Mouse (Mus musculus) stomach, embryonic 14.5 days (tissue): Measurements from ENCODE around the gene Trafd1. TPM values are rescaled to one million over a fixed set of nuclear protein-coding genes. Genes with fewer than 3 reads are reported as not detected.

Source experiments
- ATAC-seq: fragments of 200-750 bp; cut with Nextera tagmentation; 2 replicates; pipeline ENCODE4 v1.8.0; 2017; ENCODE audit warnings: low read depth, moderate TSS enrichment; ENCODE audit not compliant: insufficient number of reproducible peaks, insufficient read depth, low FRiP score
- H3K27ac ChIP-seq: fragments of 300-500 bp; sonication (generic); 2 replicates; pipeline ENCODE4 v1.5.1; 2014; ENCODE audit warnings: mild to moderate bottlenecking, low read length, moderate library complexity, mixed read lengths
- H3K27me3 ChIP-seq: fragments of 300-500 bp; sonication (generic); 2 replicates; pipeline ENCODE4 v1.6.1; 2014; ENCODE audit warnings: low read length, control low read depth, mixed read lengths; ENCODE audit not compliant: control insufficient read depth, insufficient read depth
- H3K36me3 ChIP-seq: fragments of 300-500 bp; sonication (generic); 2 replicates; pipeline ENCODE4 v1.6.1; 2014; ENCODE audit warnings: mild to moderate bottlenecking, control low read depth, low read length, moderate library complexity, mixed read lengths; ENCODE audit not compliant: control insufficient read depth, insufficient read depth
- H3K4me1 ChIP-seq: fragments of 300-500 bp; sonication (generic); 2 replicates; pipeline ENCODE4 v1.6.1; 2014; ENCODE audit warnings: low read length, control low read depth, mixed read lengths; ENCODE audit not compliant: control insufficient read depth, insufficient read depth
- H3K4me2 ChIP-seq: fragments of 300-500 bp; sonication (generic); replicated peaks from 2 replicates; pipeline ENCODE4 v1.6.1; 2014; ENCODE audit warnings: low read depth, low read length, control low read depth
- H3K4me3 ChIP-seq: fragments of 300-500 bp; sonication (generic); 2 replicates; pipeline ENCODE4 v1.5.1; 2014; ENCODE audit warnings: low read depth, low read length, control low read depth
- H3K9ac ChIP-seq: fragments of 300-500 bp; sonication (generic); replicated peaks from 2 replicates; pipeline ENCODE4 v1.6.1; 2014; ENCODE audit warnings: low read depth, mild to moderate bottlenecking, control low read depth, low read length, moderate library complexity, mixed read lengths
- H3K9me3 ChIP-seq: fragments of 300-500 bp; sonication (generic); 2 replicates; pipeline ENCODE4 v1.6.1; 2016; ENCODE audit warnings: low read depth, low read length, control low read depth; ENCODE audit not compliant: control insufficient read depth
- WGBS: fragments of 180-500 bp; shearing (Covaris S2); extraction: QIAGEN DNeasy Blood & Tissue Kit; methylation state at CpG from one replicate; pipeline ENCODE4 v1.1.7; 2014; 5-methylcytosine and 5-hydroxymethylcytosine counted together
- polyA plus RNA-seq: library from polyadenylated mRNA; unstranded; fragments of >200 nt; fragmentation: Nextera tagmentation; extraction: Ambion mirVana; gene quantifications from 2 replicates; pipeline ENCODE4 v1.2.1, GENCODE M21; 2014

The Trafd1 gene
- polyA plus RNA-seq, 1 experiment from 2014 or later = 78.2 TPM

DNA sequence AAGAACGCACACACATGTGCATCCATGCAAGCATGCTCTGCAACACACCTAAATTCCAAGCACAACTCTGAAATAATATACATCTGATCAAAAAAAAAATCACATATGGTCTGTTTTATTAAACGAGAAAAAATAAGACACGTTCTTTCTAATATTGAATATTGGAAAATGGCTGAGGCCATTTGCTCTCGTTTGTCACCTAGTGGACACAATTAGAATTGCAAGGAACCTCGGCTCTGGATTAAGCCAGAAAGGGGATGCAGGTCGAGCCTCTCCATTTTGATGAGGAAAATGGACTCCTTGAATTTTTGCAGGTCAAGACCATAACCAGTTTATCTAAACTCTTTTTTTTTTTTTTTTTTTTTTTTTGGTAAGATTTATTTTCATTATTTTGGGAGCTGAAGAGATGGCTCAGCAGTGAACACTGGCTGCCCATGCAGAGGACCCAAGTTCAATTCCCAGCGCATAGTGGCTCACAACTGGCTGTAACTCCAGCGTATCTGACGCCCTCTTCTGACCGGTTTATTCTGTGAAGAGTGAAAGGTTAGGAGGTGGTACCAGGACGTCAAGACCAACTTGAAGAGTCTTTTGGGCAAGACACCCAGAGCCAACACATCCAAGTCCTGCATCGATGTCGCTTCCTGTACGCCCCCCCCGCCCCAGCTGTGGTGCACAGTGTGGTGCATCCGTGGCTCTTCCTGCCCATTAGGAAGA is 7.4 kb upstream of the Trafd1 start:
- WGBS = 57% methylated on average over 16 of the region's 16 CpGs
- no peaks in the 10 kb centered on the region for H3K4me1 ChIP-seq
- no peak overlapping the region for H3K27ac ChIP-seq
- H3K36me3 ChIP-seq = no peaks in the 10 kb centered on the region
- no peaks in the 10 kb centered on the region for H3K27me3 ChIP-seq
- no peak overlapping the region for H3K9ac ChIP-seq
- no peak overlapping the region for H3K4me3 ChIP-seq
- no peak for ATAC-seq
- H3K9me3 ChIP-seq = no peaks in the 10 kb centered on the region
- H3K4me2 ChIP-seq = no peak overlapping the region

- Histone ChIP-seq H3K36me3 (no peaks in the 10 kb centered on the region), H3K4me1 (0 out of 2 replicates have a peak, but pooled peaks cover 4% of the 10 kb centered on the region), H3K27ac (no peak overlapping the region), H3K9me3 (no peaks in the 10 kb centered on the region), H3K4me2 (no peak overlapping the region), H3K4me3 (no peak overlapping the region), H3K9ac (no peak overlapping the region), H3K27me3 (no peaks in the 10 kb centered on the region)
- ATAC-seq = no peak
Observed at GRCm38 (mm10) chr5:121389691-121390090, 4.3 kb upstream of the Trafd1 start.

GRCm38 (mm10) chr5:121389106-121389505 is 3.7 kb upstream of the Trafd1 start:
- no peaks in the 10 kb centered on the region for H3K36me3 ChIP-seq
- 71% methylated on average over 7 of the region's 7 CpGs for WGBS
- no peak overlapping the region for H3K4me2 ChIP-seq
- H3K27me3 ChIP-seq = no peaks in the 10 kb centered on the region
- 0 out of 2 replicates have a peak, but pooled peaks cover 8% of the 10 kb centered on the region for H3K4me1 ChIP-seq
- no peaks in the 10 kb centered on the region for H3K9me3 ChIP-seq
- ATAC-seq = no peak
- H3K27ac ChIP-seq = no peak overlapping the region
- no peak overlapping the region for H3K4me3 ChIP-seq
- no peak overlapping the region for H3K9ac ChIP-seq

DNA sequence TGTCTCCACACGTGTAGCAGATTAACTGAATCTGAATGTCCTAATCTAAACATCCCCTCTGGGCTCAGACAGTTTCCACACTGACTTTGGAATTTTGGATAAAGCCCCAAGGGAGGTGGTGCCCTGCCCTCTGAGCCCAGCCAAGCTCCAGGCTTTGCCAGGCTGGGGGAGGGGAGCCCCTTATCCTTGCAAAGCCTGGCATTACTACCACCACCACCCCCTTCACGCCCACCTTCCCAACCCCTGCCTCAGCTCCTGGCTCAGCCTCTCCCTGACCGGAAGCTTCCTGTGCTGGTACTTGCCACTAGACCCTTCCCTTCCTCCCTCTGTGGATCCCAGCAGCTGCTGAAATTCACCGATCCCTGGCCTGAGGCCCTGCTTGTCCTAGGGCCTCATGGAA is 1.7 kb upstream of the Trafd1 start:
- 42% methylated on average over 4 of the region's 4 CpGs for WGBS
- H3K36me3 ChIP-seq = no peaks in the 10 kb centered on the region
- no peaks in the 10 kb centered on the region for H3K27me3 ChIP-seq
- H3K9me3 ChIP-seq = no peaks in the 10 kb centered on the region
- peaks cover 8% of the 10 kb centered on the region; the same call in 1 of the 2 replicates for H3K4me1 ChIP-seq
- H3K4me2 ChIP-seq = no peak overlapping the region
- no peak for ATAC-seq
- H3K9ac ChIP-seq = no peak overlapping the region
- no peak overlapping the region for H3K27ac ChIP-seq
- H3K4me3 ChIP-seq = no peak overlapping the region

- Histone ChIP-seq H3K9me3 (no peaks in the 10 kb centered on the region), H3K4me2 (peak overlapping the region; percentile 68), H3K4me1 (peaks cover 8% of the 10 kb centered on the region; the same call in 1 of the 2 replicates), H3K27me3 (no peaks in the 10 kb centered on the region), H3K9ac (no peak overlapping the region), H3K4me3 (peak overlapping the region; percentile 76), H3K36me3 (0 out of 2 replicates have a peak, but pooled peaks cover 4% of the 10 kb centered on the region), H3K27ac (no peak overlapping the region)
- ATAC-seq = no peak
- 31% methylated on average over 22 of the region's 22 CpGs for WGBS
Observed at GRCm38 (mm10) chr5:121386120-121386909, 883 bp upstream of the Trafd1 start.

DNA sequence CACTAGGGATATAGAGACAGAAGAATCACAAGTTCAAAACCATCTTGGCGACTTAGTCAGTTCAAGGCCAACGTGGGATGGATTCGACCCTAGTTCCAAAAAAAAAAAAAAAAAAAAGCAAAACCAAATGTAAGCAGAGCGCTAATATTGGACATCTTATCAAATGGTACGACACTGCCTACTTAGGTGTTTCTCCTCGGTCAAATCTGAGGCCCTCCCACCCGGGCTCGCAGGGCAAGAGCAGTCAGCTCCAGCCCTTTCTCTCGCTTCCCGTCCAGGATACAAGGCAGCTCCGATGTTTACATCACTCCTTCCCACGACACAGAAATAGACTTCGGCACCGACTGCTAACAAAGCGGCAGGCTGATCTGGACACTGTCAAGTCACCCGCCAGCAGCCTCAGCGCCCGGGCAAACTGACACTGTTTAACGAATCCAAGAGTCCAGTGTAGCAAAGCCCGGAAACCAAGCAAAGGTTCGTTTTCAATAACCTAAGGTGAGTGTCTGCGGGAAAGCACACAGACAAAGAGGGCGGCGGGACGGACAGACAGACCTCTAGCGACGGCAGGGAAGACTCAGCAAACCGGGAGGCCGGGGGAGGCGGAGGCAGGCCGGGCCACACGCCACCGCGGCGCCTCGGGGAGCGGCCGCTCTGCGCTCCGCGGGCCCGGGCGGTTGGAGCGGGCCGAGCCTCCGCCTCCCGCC is 523 bp downstream of the Trafd1 start:
- H3K4me2 ChIP-seq = peak overlapping the region; percentile 68
- H3K4me1 ChIP-seq = peaks cover 8% of the 10 kb centered on the region; the same call in 1 of the 2 replicates
- 2% methylated on average over 45 of the region's 47 CpGs for WGBS
- peak; percentile 70 for ATAC-seq
- peak overlapping the region; percentile 76 for H3K4me3 ChIP-seq
- peak overlapping the region; percentile 85 for H3K27ac ChIP-seq
- H3K9ac ChIP-seq = peak overlapping the region; percentile 61
- H3K9me3 ChIP-seq = no peaks in the 10 kb centered on the region; the same call in 1 of the 2 replicates
- H3K27me3 ChIP-seq = no peaks in the 10 kb centered on the region
- peaks cover 10% of the 10 kb centered on the region; the same call in 1 of the 2 replicates for H3K36me3 ChIP-seq

DNA sequence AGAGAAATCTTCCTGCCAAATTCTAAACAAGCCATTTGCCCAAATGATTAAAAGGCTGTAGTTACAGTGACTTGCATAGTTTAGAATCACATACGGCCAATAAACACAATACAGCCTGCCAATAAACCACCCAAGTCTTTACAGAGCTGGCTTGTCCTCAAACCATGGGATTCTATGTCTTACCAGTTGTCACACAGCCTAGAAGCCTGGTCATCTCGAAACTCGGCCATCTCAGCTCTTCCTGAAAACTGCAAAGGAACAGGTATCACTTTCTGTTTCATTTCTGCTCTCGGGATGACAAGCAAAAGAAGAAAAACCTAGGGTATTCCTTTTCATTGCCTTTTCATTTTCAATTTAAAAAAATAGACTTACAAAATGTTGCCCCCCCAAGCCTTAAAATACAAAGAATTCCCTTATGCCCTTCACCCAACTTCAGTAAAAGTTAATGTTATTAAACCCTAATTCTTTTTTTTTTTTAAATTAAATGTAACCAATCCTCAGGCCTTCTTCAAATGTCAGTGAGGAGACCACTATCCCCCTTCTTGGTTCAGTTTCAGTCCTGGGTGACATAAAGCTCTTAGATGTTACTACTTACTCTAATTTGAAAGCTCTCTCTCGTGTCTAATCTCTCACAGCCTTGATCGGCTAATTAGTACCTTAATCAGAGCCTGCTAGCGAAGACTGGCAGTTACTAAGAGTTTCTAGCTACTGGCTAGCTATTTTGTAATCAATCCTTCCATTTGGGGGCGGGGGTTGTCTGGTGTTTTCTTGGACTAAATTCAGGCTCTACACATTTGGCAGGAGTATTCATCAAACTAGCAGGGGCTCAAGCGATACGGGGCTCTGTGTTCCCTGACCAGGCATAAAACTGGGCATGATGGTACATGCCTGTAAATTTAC is 1.3 kb downstream of the Trafd1 start:
- no peak for ATAC-seq
- WGBS = 52% methylated on average over 10 of the region's 10 CpGs

More for the DNA sequence above, 1.3 kb downstream of the Trafd1 start:
- no peak overlapping the region; the same call in 1 of the 2 replicates for H3K27ac ChIP-seq
- H3K4me3 ChIP-seq = peak overlapping the region; percentile 76
- peak overlapping the region; percentile 68 for H3K4me2 ChIP-seq
- H3K9me3 ChIP-seq = no peaks in the 10 kb centered on the region; the same call in 1 of the 2 replicates
- H3K36me3 ChIP-seq = peaks cover 10% of the 10 kb centered on the region; the same call in 1 of the 2 replicates
- no peak overlapping the region; the same call in 1 of the 2 replicates for H3K9ac ChIP-seq
- H3K4me1 ChIP-seq = peaks cover 8% of the 10 kb centered on the region; the same call in 1 of the 2 replicates
- no peaks in the 10 kb centered on the region for H3K27me3 ChIP-seq
